Mouse (Mus musculus) forebrain, embryonic 16.5 days (tissue): ENCODE results near the gene Fa2h. TPM values are rescaled to one million over a fixed set of nuclear protein-coding genes. Genes with fewer than 3 reads are reported as not detected.

ENCODE experiments used
- ATAC-seq: fragments of 200-750 bp; cut with Nextera tagmentation; 2 replicates; pipeline ENCODE4 v1.8.0; 2017; ENCODE audit warnings: mild to moderate bottlenecking, moderate library complexity
- H3K27ac ChIP-seq: fragments of 300-500 bp; sonication (generic); 2 replicates; pipeline ENCODE4 v1.5.1; 2014; ENCODE audit warnings: low read length, control low read depth
- H3K27me3 ChIP-seq: fragments of 300-500 bp; sonication (generic); replicated peaks from 2 replicates; pipeline ENCODE4 v1.6.1; 2014; ENCODE audit warnings: low read length; ENCODE audit not compliant: control insufficient read depth, insufficient read depth
- H3K36me3 ChIP-seq: fragments of 300-500 bp; sonication (generic); 2 replicates; pipeline ENCODE4 v1.6.1; 2014; ENCODE audit not compliant: control insufficient read depth, insufficient read depth
- H3K4me1 ChIP-seq: fragments of 300-500 bp; sonication (generic); replicated peaks from 2 replicates; pipeline ENCODE4 v1.6.1; 2014; ENCODE audit warnings: low read length; ENCODE audit not compliant: control insufficient read depth, insufficient read depth
- H3K4me2 ChIP-seq: fragments of 300-500 bp; sonication (generic); 2 replicates; pipeline ENCODE4 v1.6.1; 2014; ENCODE audit warnings: mild to moderate bottlenecking, low read length, control low read depth
- H3K4me3 ChIP-seq: fragments of 300-500 bp; sonication (generic); replicated peaks from 2 replicates; pipeline ENCODE4 v1.5.1; 2014; ENCODE audit warnings: mild to moderate bottlenecking, low read length, control low read depth
- H3K9ac ChIP-seq: fragments of 300-500 bp; sonication (generic); replicated peaks from 2 replicates; pipeline ENCODE4 v1.6.1; 2014; ENCODE audit warnings: low read depth, low read length, control low read depth
- H3K9me3 ChIP-seq: fragments of 300-500 bp; sonication (generic); 2 replicates; pipeline ENCODE4 v1.6.1; 2016; ENCODE audit warnings: low read length; ENCODE audit not compliant: control insufficient read depth
- WGBS: fragments of 180-500 bp; shearing (Covaris S2); extraction: QIAGEN DNeasy Blood & Tissue Kit; methylation state at CpG from one replicate; pipeline ENCODE4 v1.1.7; 2014; 5-methylcytosine and 5-hydroxymethylcytosine counted together
- polyA plus RNA-seq: library from polyadenylated mRNA; unstranded; fragments of >200 nt; fragmentation: Nextera tagmentation; extraction: Ambion mirVana; gene quantifications from 2 replicates; pipeline ENCODE4 v1.2.1, GENCODE M21; 2015

The Fa2h gene
- polyA plus RNA-seq, 1 experiment from 2014 or later: not detected

GRCm38 (mm10) chr8:111403391-111403790, 9.8 kb upstream of the Fa2h start:
- 52% methylated on average over 4 of the region's 4 CpGs for WGBS
- Histone ChIP-seq H3K9me3 (no peaks in the 10 kb centered on the region), H3K4me2 (no peak overlapping the region), H3K9ac (no peak overlapping the region), H3K4me1 (no peaks in the 10 kb centered on the region), H3K4me3 (no peak overlapping the region), H3K27me3 (no peaks in the 10 kb centered on the region), H3K27ac (no peak overlapping the region), H3K36me3 (no peaks in the 10 kb centered on the region)
- no peak for ATAC-seq

GRCm38 (mm10) chr8:111391268-111391667, 2.4 kb downstream of the Fa2h start:
- H3K9ac ChIP-seq: no peak overlapping the region
- H3K36me3 ChIP-seq: no peaks in the 10 kb centered on the region
- H3K4me1 ChIP-seq: peaks cover 11% of the 10 kb centered on the region
- no peak overlapping the region for H3K27ac ChIP-seq
- no peak for ATAC-seq
- no peak overlapping the region for H3K4me2 ChIP-seq
- peaks cover 38% of the 10 kb centered on the region for H3K27me3 ChIP-seq
- H3K9me3 ChIP-seq: no peaks in the 10 kb centered on the region
- WGBS: 13% methylated on average over 3 of the region's 3 CpGs
- no peak overlapping the region for H3K4me3 ChIP-seq

GRCm38 (mm10) chr8:111390837-111391236, 2.8 kb downstream of the Fa2h start:
- ATAC-seq: no peak
- H3K4me3 ChIP-seq: no peak overlapping the region
- no peak overlapping the region for H3K4me2 ChIP-seq
- peaks cover 11% of the 10 kb centered on the region for H3K4me1 ChIP-seq
- no peak overlapping the region for H3K27ac ChIP-seq
- WGBS: 79% methylated on average over 2 of the region's 2 CpGs
- peaks cover 34% of the 10 kb centered on the region for H3K27me3 ChIP-seq
- H3K9ac ChIP-seq: no peak overlapping the region
- no peaks in the 10 kb centered on the region for H3K36me3 ChIP-seq
- no peaks in the 10 kb centered on the region for H3K9me3 ChIP-seq

GRCm38 (mm10) chr8:111389581-111389980, 4.0 kb downstream of the Fa2h start:
- ATAC-seq: no peak
- no peaks in the 10 kb centered on the region for H3K36me3 ChIP-seq
- H3K27ac ChIP-seq: no peak overlapping the region
- H3K4me2 ChIP-seq: no peak overlapping the region
- H3K4me3 ChIP-seq: no peak overlapping the region
- H3K4me1 ChIP-seq: peaks cover 11% of the 10 kb centered on the region
- H3K9ac ChIP-seq: no peak overlapping the region
- H3K27me3 ChIP-seq: peaks cover 29% of the 10 kb centered on the region
- WGBS: 77% methylated on average over 4 of the region's 4 CpGs
- no peaks in the 10 kb centered on the region for H3K9me3 ChIP-seq

- H3K27ac ChIP-seq: no peak overlapping the region
- peaks cover 4% of the 10 kb centered on the region for H3K27me3 ChIP-seq
- H3K9me3 ChIP-seq: no peaks in the 10 kb centered on the region
- no peaks in the 10 kb centered on the region for H3K4me1 ChIP-seq
- 67% methylated on average over 9 of the region's 9 CpGs for WGBS
- H3K4me2 ChIP-seq: no peak overlapping the region
- H3K4me3 ChIP-seq: no peak overlapping the region
- no peak for ATAC-seq
- H3K36me3 ChIP-seq: no peaks in the 10 kb centered on the region
- H3K9ac ChIP-seq: no peak overlapping the region
Observed at GRCm38 (mm10) chr8:111385915-111386314, 7.7 kb downstream of the Fa2h start.

- no peaks in the 10 kb centered on the region for H3K36me3 ChIP-seq
- H3K4me1 ChIP-seq: no peaks in the 10 kb centered on the region
Observed at GRCm38 (mm10) chr8:111384628-111385027, 9.0 kb downstream of the Fa2h start.

GRCm38 (mm10) chr8:111375192-111375591, 18.4 kb downstream of the Fa2h start:
- Histone ChIP-seq H3K4me1 (no peaks in the 10 kb centered on the region), H3K4me2 (no peak overlapping the region), H3K36me3 (no peaks in the 10 kb centered on the region), H3K9ac (no peak overlapping the region), H3K4me3 (no peak overlapping the region), H3K9me3 (no peaks in the 10 kb centered on the region), H3K27me3 (no peaks in the 10 kb centered on the region), H3K27ac (no peak overlapping the region)
- WGBS: 70% methylated on average over 6 of the region's 6 CpGs
- ATAC-seq: no peak

More at GRCm38 (mm10) chr8:111384628-111385027, 9.0 kb downstream of the Fa2h start:
- Histone ChIP-seq H3K27ac (no peak overlapping the region), H3K27me3 (no peaks in the 10 kb centered on the region), H3K9ac (no peak overlapping the region), H3K4me2 (no peak overlapping the region), H3K9me3 (no peaks in the 10 kb centered on the region), H3K4me3 (no peak overlapping the region)
- ATAC-seq: no peak
- 44% methylated on average over 2 of the region's 2 CpGs for WGBS

GRCm38 (mm10) chr8:111369711-111370110, 23.9 kb downstream of the Fa2h start:
- Histone ChIP-seq H3K27ac (no peak overlapping the region), H3K27me3 (no peaks in the 10 kb centered on the region), H3K9me3 (no peaks in the 10 kb centered on the region), H3K4me3 (no peak overlapping the region), H3K9ac (no peak overlapping the region), H3K4me1 (no peaks in the 10 kb centered on the region), H3K36me3 (no peaks in the 10 kb centered on the region), H3K4me2 (no peak overlapping the region)
- ATAC-seq: no peak
- 85% methylated on average over 9 of the region's 9 CpGs for WGBS

GRCm38 (mm10) chr8:111367350-111367749, 26.3 kb downstream of the Fa2h start:
- H3K9me3 ChIP-seq: no peaks in the 10 kb centered on the region
- no peaks in the 10 kb centered on the region for H3K27me3 ChIP-seq
- no peak overlapping the region for H3K4me2 ChIP-seq
- no peak overlapping the region for H3K27ac ChIP-seq
- H3K4me3 ChIP-seq: no peak overlapping the region
- no peak overlapping the region for H3K9ac ChIP-seq
- WGBS: 80% methylated on average over 8 of the region's 8 CpGs
- H3K36me3 ChIP-seq: no peaks in the 10 kb centered on the region
- H3K4me1 ChIP-seq: no peaks in the 10 kb centered on the region
- no peak for ATAC-seq

- Histone ChIP-seq H3K4me1 (no peaks in the 10 kb centered on the region), H3K36me3 (no peaks in the 10 kb centered on the region), H3K4me3 (no peak overlapping the region), H3K4me2 (no peak overlapping the region), H3K27me3 (no peaks in the 10 kb centered on the region), H3K9ac (no peak overlapping the region), H3K27ac (no peak overlapping the region), H3K9me3 (no peaks in the 10 kb centered on the region)
- 42% methylated on average over 14 of the region's 14 CpGs for WGBS
- no peak for ATAC-seq
Observed at GRCm38 (mm10) chr8:111366610-111367234, 26.9 kb downstream of the Fa2h start.
